Mouse (Mus musculus) midbrain, embryonic 10.5 days (tissue): ENCODE data around the gene Ppm1n. TPM values are rescaled to one million over a fixed set of nuclear protein-coding genes. Genes with fewer than 3 reads are reported as not detected.

Experiments
- DNase-seq: peaks from one replicate; pipeline ENCODE4 v3.0.0-alpha.2; 2017; ENCODE audit warnings: low spot score
- H3K27ac ChIP-seq: fragments of 300-500 bp; sonication (generic); replicated peaks from 2 replicates; pipeline ENCODE4 v1.5.1; 2016; ENCODE audit warnings: mild to moderate bottlenecking
- H3K27me3 ChIP-seq: fragments of 300-500 bp; sonication (generic); 2 replicates; pipeline ENCODE4 v1.6.1; 2016; ENCODE audit warnings: low read depth, mild to moderate bottlenecking; ENCODE audit not compliant: poor library complexity, severe bottlenecking
- H3K36me3 ChIP-seq: fragments of 300-500 bp; sonication (generic); 2 replicates; pipeline ENCODE4 v1.6.1; 2016; ENCODE audit warnings: mild to moderate bottlenecking, moderate library complexity
- H3K4me1 ChIP-seq: fragments of 300-500 bp; sonication (generic); 2 replicates; pipeline ENCODE4 v1.6.1; 2016
- H3K4me3 ChIP-seq: fragments of 300-500 bp; sonication (generic); 2 replicates; pipeline ENCODE4 v1.5.1; 2016; ENCODE audit warnings: mild to moderate bottlenecking, moderate library complexity
- H3K9me3 ChIP-seq: fragments of 300-500 bp; sonication (generic); replicated peaks from 2 replicates; pipeline ENCODE4 v1.6.1; 2016; ENCODE audit warnings: mild to moderate bottlenecking
- WGBS: fragments of 180-500 bp; shearing (Covaris S2); methylation state at CpG from one replicate; pipeline ENCODE4 v1.1.7; 2016; 5-methylcytosine and 5-hydroxymethylcytosine counted together
- polyA plus RNA-seq: library from polyadenylated mRNA; unstranded; fragments of >200 nt; fragmentation: Nextera tagmentation; extraction: Ambion mirVana; gene quantifications from 2 replicates; pipeline ENCODE4 v1.2.1, GENCODE M21; 2016

Ppm1n gene
- 0.36 and 0.39 TPM in 2 replicates for polyA plus RNA-seq

DNA sequence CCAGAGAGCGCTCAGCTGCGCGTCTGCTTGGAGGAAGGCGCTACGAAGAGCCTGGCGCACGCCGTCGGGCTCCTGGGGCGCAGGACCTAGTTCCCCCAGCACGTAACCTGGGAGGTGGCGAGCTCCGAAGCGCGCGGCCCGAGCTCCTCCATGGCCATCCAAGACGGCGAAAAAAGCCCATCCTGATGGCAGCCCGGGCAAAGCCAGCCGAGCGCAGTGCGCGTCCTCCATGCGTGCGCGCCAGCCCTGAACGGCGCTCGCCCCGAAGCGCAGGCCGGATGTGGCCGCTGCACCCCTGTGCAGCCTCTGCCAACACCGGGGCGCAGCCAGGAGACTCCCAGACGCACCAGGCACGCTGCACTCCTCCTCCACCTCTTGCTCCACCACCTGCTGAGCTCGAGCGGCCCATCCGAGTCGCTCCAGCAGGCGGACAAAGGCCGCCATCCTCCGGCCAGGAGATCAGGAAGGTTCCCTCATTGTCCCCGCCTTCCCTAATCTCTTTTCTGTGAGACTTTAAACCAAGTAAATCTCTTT is at the start of gene Ppm1n:
Gene Ppm1n (minus strand): TSS at position 484 of the 534 bp plus-strand sequence.
- DNase-seq, result peak; percentile 47
- peaks cover 56% of the 10 kb centered on the region for H3K27me3 ChIP-seq
- no peaks in the 10 kb centered on the region for H3K36me3 ChIP-seq
- no peaks in the 10 kb centered on the region for H3K9me3 ChIP-seq
- peak within 1 kb of the TSS; percentile 51 for H3K4me3 ChIP-seq
- H3K4me1 ChIP-seq, result peaks cover 29% of the 10 kb centered on the region
- H3K27ac ChIP-seq, result no peak within 1 kb of the TSS; the same call in 1 of the 2 replicates
- WGBS, result 1% methylated on average over 46 of the region's 46 CpGs

- Histone ChIP-seq H3K4me3 (no peak overlapping the region), H3K36me3 (no peaks in the 10 kb centered on the region), H3K9me3 (no peaks in the 10 kb centered on the region), H3K27me3 (peaks cover 21% of the 10 kb centered on the region; the same call in 1 of the 2 replicates), H3K4me1 (peaks cover 37% of the 10 kb centered on the region), H3K27ac (no peak overlapping the region)
- no peak for DNase-seq
Measured at GRCm38 (mm10) chr7:19328425-19328824, 48.6 kb upstream of the Ppm1n start.

- peak overlapping the region; percentile 58; the same call in 1 of the 2 replicates for H3K4me3 ChIP-seq
- no peak for DNase-seq
- peaks cover 30% of the 10 kb centered on the region for H3K4me1 ChIP-seq
- peak overlapping the region; percentile 81 for H3K27ac ChIP-seq
- no peaks in the 10 kb centered on the region for H3K36me3 ChIP-seq
- peaks cover 21% of the 10 kb centered on the region; the same call in 1 of the 2 replicates for H3K27me3 ChIP-seq
- 82% methylated on average over 5 of the region's 5 CpGs for WGBS
- H3K9me3 ChIP-seq, result no peaks in the 10 kb centered on the region
Measured at GRCm38 (mm10) chr7:19327782-19328181, 47.9 kb upstream of the Ppm1n start.

- peaks cover 16% of the 10 kb centered on the region; the same call in 1 of the 2 replicates for H3K27me3 ChIP-seq
- H3K4me3 ChIP-seq, result peak overlapping the region; percentile 58
- no peaks in the 10 kb centered on the region for H3K36me3 ChIP-seq
- 0% methylated on average over 22 of the region's 22 CpGs for WGBS
- DNase-seq, result peak; percentile 90
- H3K4me1 ChIP-seq, result peaks cover 26% of the 10 kb centered on the region
- H3K27ac ChIP-seq, result peak overlapping the region; percentile 81
- H3K9me3 ChIP-seq, result no peaks in the 10 kb centered on the region
Measured at GRCm38 (mm10) chr7:19327128-19327527, 47.3 kb upstream of the Ppm1n start.

- H3K4me3 ChIP-seq, result peak overlapping the region; percentile 58
- no peaks in the 10 kb centered on the region for H3K36me3 ChIP-seq
- peak overlapping the region; percentile 81 for H3K27ac ChIP-seq
- peaks cover 32% of the 10 kb centered on the region for H3K4me1 ChIP-seq
- no peaks in the 10 kb centered on the region for H3K9me3 ChIP-seq
- WGBS, result 0% methylated on average over 20 of the region's 20 CpGs
- DNase-seq, result peak; percentile 90
- H3K27me3 ChIP-seq, result peaks cover 8% of the 10 kb centered on the region; the same call in 1 of the 2 replicates
Measured at GRCm38 (mm10) chr7:19326359-19326758, 46.5 kb upstream of the Ppm1n start.

DNA sequence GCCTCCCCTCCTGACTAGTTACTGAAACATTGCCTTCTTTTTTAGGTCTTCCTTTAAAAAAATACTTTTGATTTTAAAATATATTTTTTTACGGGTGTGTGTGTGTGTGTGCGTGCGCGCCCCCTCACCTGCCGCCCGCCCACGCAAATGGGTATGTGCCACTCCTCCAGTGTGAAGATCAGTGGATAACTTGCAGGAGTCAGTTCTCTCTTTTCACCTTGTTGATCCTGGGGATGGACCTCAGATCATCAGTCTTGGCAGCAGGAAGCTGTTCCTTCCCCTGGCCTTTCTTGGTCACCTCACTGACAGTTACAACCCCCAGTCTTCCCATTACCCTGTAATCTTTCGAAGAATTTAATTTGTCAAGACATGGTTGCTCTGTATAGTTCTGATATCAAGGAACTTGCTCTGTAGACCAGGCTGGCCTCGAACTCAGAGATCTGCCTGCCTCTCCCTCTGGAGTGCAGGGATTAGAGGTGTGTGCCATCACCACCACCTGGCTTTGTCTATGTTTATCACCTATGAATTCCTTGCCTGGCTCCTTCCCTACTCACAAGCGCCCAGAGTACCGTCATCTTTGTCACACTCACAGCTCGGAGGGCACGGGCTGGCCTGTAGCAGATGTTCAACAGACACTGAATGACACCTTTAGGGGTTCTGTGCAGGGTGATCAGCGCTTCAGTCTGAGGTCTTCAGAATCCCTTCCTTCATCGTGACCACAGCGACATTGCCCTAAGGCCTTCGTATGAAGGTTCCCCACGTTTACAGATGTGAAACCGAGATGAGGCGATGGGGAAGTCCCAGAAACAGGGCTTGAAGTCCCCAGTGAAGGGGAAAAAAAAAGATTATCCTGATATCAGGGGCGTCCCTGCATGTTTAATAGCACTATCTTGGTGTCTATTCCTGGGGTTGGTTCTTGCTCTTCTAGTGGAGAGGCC is 45.7 kb upstream of the Ppm1n start:
- Histone ChIP-seq H3K27me3 (peaks cover 7% of the 10 kb centered on the region; the same call in 1 of the 2 replicates), H3K4me3 (peak overlapping the region; percentile 58; the same call in 1 of the 2 replicates), H3K9me3 (no peaks in the 10 kb centered on the region), H3K4me1 (peaks cover 38% of the 10 kb centered on the region), H3K27ac (peak overlapping the region; percentile 81), H3K36me3 (no peaks in the 10 kb centered on the region)
- DNase-seq, result no peak
- WGBS, result 73% methylated on average over 21 of the region's 21 CpGs

DNA sequence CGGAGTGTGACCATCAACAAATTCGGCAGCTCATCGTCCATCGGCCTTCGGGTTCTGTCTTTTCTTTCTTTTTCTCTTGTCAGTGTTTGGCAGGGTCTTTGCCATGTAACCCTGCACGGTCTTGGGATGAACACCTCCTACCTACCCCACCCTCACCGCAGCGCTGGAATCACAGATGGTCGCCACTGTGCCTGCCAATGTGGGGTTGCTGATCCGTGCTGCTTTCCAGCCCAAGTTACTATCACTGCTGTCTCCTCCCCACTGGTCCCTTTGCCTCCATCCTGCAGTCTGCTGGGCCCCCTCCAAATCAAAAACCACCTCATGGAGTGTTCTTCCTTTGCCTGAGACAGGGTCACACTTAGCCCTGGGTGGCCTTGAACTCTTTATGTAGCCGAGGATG is 44.4 kb upstream of the Ppm1n start:
- Histone ChIP-seq H3K4me1 (peaks cover 51% of the 10 kb centered on the region), H3K36me3 (no peaks in the 10 kb centered on the region), H3K27me3 (peaks cover 6% of the 10 kb centered on the region), H3K27ac (no peak overlapping the region), H3K9me3 (no peaks in the 10 kb centered on the region), H3K4me3 (no peak overlapping the region)
- whole genome bisulfite sequencing, result 89% methylated on average over 11 of the region's 11 CpGs
- no peak for DNase-seq

DNA sequence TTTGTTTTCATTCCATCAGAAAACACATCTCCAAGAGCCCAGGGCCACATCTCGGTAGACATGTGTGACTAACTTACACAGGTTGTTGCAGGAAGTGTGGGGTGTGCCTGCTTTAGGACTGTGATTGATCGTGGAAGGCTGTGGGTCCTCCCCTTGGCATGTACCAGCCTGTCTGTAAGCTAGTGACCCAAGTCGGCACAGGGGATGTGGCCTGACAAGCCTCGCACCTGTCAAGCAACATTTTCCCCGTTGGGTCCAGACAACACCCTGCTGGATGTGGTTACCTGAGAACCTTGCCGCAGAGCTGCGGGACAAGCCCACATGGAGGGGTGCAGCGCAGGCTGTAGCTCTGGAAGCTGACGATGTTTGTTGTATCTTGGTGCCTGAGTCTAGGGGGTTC is 42.6 kb upstream of the Ppm1n start:
- 63% methylated on average over 9 of the region's 9 CpGs for WGBS
- Histone ChIP-seq H3K27ac (no peak overlapping the region), H3K9me3 (no peaks in the 10 kb centered on the region), H3K27me3 (peaks cover 23% of the 10 kb centered on the region), H3K4me1 (peaks cover 49% of the 10 kb centered on the region), H3K36me3 (no peaks in the 10 kb centered on the region), H3K4me3 (no peak overlapping the region)
- no peak for DNase-seq

- Histone ChIP-seq H3K27ac (no peak overlapping the region), H3K4me1 (peaks cover 45% of the 10 kb centered on the region), H3K27me3 (peaks cover 33% of the 10 kb centered on the region), H3K36me3 (no peaks in the 10 kb centered on the region), H3K9me3 (no peaks in the 10 kb centered on the region), H3K4me3 (no peak overlapping the region)
- DNase-seq, result no peak
- 78% methylated on average over 5 of the region's 5 CpGs for WGBS
Measured at GRCm38 (mm10) chr7:19321464-19321863, 41.6 kb upstream of the Ppm1n start.

- peak overlapping the region; percentile 61 for H3K4me3 ChIP-seq
- no peaks in the 10 kb centered on the region for H3K36me3 ChIP-seq
- H3K9me3 ChIP-seq, result no peaks in the 10 kb centered on the region
- WGBS, result 46% methylated on average over 7 of the region's 7 CpGs
- peaks cover 36% of the 10 kb centered on the region for H3K27me3 ChIP-seq
- H3K27ac ChIP-seq, result peak overlapping the region; percentile 53; the same call in 1 of the 2 replicates
- DNase-seq, result no peak
- peaks cover 43% of the 10 kb centered on the region for H3K4me1 ChIP-seq
Measured at GRCm38 (mm10) chr7:19320637-19321036, 40.8 kb upstream of the Ppm1n start.

GRCm38 (mm10) chr7:19319906-19320305 is 40.0 kb upstream of the Ppm1n start:
- H3K27ac ChIP-seq, result peak overlapping the region; percentile 78
- no peaks in the 10 kb centered on the region for H3K9me3 ChIP-seq
- H3K4me1 ChIP-seq, result peaks cover 41% of the 10 kb centered on the region
- H3K36me3 ChIP-seq, result no peaks in the 10 kb centered on the region
- H3K27me3 ChIP-seq, result peaks cover 43% of the 10 kb centered on the region
- WGBS, result 0% methylated on average over 41 of the region's 41 CpGs
- H3K4me3 ChIP-seq, result peak overlapping the region; percentile 61
- DNase-seq, result peak; percentile 98

GRCm38 (mm10) chr7:19319458-19319857 is 39.6 kb upstream of the Ppm1n start:
- Histone ChIP-seq H3K4me3 (peak overlapping the region; percentile 61), H3K36me3 (no peaks in the 10 kb centered on the region), H3K4me1 (peaks cover 41% of the 10 kb centered on the region), H3K27me3 (peaks cover 48% of the 10 kb centered on the region), H3K27ac (peak overlapping the region; percentile 78), H3K9me3 (no peaks in the 10 kb centered on the region)
- DNase-seq, result peak; percentile 34
- WGBS, result 13% methylated on average over 9 of the region's 9 CpGs

GRCm38 (mm10) chr7:19318676-19319075 is 38.8 kb upstream of the Ppm1n start:
- H3K27ac ChIP-seq, result no peak overlapping the region
- peaks cover 41% of the 10 kb centered on the region for H3K4me1 ChIP-seq
- WGBS, result 77% methylated on average over 7 of the region's 7 CpGs
- DNase-seq, result no peak
- no peaks in the 10 kb centered on the region for H3K9me3 ChIP-seq
- H3K4me3 ChIP-seq, result no peak overlapping the region
- peaks cover 55% of the 10 kb centered on the region for H3K27me3 ChIP-seq
- H3K36me3 ChIP-seq, result no peaks in the 10 kb centered on the region
